Mouse (Mus musculus) right cerebral cortex, postnatal 14 days (tissue): ENCODE measurements around the gene Lrguk.

ENCODE experiments used
- DNase-seq: peaks from one replicate; pipeline ENCODE4 v3.0.0; 2022

Lrguk gene

GRCm38 (mm10) chr6:34028933-34029745 lies at the start of gene Lrguk:
Gene Lrguk, plus strand, starts transcription at chr6:34029448.
- peak; percentile 88 for DNase-seq

- DNase-seq: no peak
Observed at GRCm38 (mm10) chr6:33982709-33983108, 46.5 kb upstream of the Lrguk start.

GRCm38 (mm10) chr6:33987132-33987531 lies 42.1 kb upstream of the Lrguk start:
- DNase-seq: no peak

GRCm38 (mm10) chr6:33992213-33993034 lies 36.8 kb upstream of the Lrguk start:
- peak; percentile 14 for DNase-seq

- DNase-seq: no peak
Observed at GRCm38 (mm10) chr6:33993842-33994241, 35.4 kb upstream of the Lrguk start.

GRCm38 (mm10) chr6:33998590-33998989 lies 30.7 kb upstream of the Lrguk start:
- no peak for DNase-seq

- no peak for DNase-seq
Observed at GRCm38 (mm10) chr6:33999530-33999929, 29.7 kb upstream of the Lrguk start.

GRCm38 (mm10) chr6:34000644-34001043 lies 28.6 kb upstream of the Lrguk start:
- DNase-seq: no peak

GRCm38 (mm10) chr6:34003033-34003432 lies 26.2 kb upstream of the Lrguk start:
- no peak for DNase-seq

- DNase-seq: no peak
Observed at GRCm38 (mm10) chr6:34013469-34013868, 15.8 kb upstream of the Lrguk start.

- no peak for DNase-seq
Observed at GRCm38 (mm10) chr6:34029746-34030027, 439 bp downstream of the Lrguk start.

- DNase-seq: no peak
Observed at GRCm38 (mm10) chr6:34034096-34034495, 4.8 kb downstream of the Lrguk start.

- no peak for DNase-seq
Observed at GRCm38 (mm10) chr6:34034577-34035461, 5.6 kb downstream of the Lrguk start.

GRCm38 (mm10) chr6:34040624-34041235 lies 11.5 kb downstream of the Lrguk start:
- peak; percentile 87 for DNase-seq

GRCm38 (mm10) chr6:34041589-34042280 lies 12.5 kb downstream of the Lrguk start:
- DNase-seq: no peak

GRCm38 (mm10) chr6:34044228-34044811 lies 15.1 kb downstream of the Lrguk start:
- no peak for DNase-seq

GRCm38 (mm10) chr6:34044846-34045540 lies 15.7 kb downstream of the Lrguk start:
- no peak for DNase-seq

- no peak for DNase-seq
Observed at GRCm38 (mm10) chr6:34046551-34047186, 17.4 kb downstream of the Lrguk start.

GRCm38 (mm10) chr6:34049433-34049832 lies 20.2 kb downstream of the Lrguk start:
- DNase-seq: no peak

- DNase-seq: no peak
Observed at GRCm38 (mm10) chr6:34059741-34060140, 30.5 kb downstream of the Lrguk start.

- no peak for DNase-seq
Observed at GRCm38 (mm10) chr6:34066790-34067189, 37.5 kb downstream of the Lrguk start.
